Mouse (Mus musculus): ENCODE data around the gene Angptl7. TPM values are rescaled to one million over a fixed set of nuclear protein-coding genes. Genes with fewer than 3 reads are reported as not detected.

The Angptl7 gene
- polyA plus RNA-seq, 1 experiment from 2014 or later = 2.0 TPM

DNA sequence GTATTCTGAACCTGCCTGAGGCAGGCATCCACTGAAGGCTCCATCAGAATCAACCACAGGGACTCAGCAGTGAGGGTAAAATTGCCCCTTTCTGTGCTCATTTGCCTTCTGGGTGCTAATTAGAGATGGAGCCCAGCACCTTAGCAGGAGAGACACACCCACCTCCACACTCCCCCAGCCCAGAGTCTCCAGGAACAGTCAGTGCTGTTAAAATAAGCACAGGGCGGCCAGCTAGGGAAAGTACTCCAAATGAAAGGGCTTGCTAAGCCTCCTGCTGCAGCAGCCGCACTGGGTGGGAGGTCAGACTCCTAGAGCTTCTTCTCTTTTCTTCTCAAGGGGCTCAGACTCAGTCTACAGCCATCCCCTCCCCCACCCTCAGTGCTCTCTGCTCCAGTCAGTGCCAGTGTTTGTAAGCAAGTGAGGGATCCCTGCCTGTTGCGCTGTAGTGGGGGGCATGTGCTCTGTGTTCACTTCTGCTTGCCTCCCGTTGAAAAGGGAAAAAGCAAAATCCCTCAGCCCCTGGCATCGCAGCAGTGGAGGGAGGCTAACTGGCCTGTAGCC is 18.1 kb upstream of the Angptl7 start:
- no peaks in the 10 kb centered on the region for H3K9me3 ChIP-seq (ENCODE audit: low read length)
- no peak overlapping the region for H3K27ac ChIP-seq (ENCODE audit: low read length)
- peaks cover 40% of the 10 kb centered on the region for H3K36me3 ChIP-seq (ENCODE audit: insufficient read depth, low read length)
- no peak overlapping the region for H3K4me3 ChIP-seq (ENCODE audit: low read length)
- H3K9ac ChIP-seq (replicated peaks; ENCODE audit: low read length) = no peak overlapping the region
- H3K27me3 ChIP-seq (ENCODE audit: insufficient read depth, low read length) = no peaks in the 10 kb centered on the region
- 46% methylated on average over 5 of the region's 5 CpGs for WGBS
- no peak overlapping the region for H3K4me2 ChIP-seq (replicated peaks; ENCODE audit: low read depth, low read length)
- no peaks in the 10 kb centered on the region for H3K4me1 ChIP-seq (ENCODE audit: insufficient read depth, low read length)
- no peak for ATAC-seq (ENCODE audit: low FRiP score, low TSS enrichment)

DNA sequence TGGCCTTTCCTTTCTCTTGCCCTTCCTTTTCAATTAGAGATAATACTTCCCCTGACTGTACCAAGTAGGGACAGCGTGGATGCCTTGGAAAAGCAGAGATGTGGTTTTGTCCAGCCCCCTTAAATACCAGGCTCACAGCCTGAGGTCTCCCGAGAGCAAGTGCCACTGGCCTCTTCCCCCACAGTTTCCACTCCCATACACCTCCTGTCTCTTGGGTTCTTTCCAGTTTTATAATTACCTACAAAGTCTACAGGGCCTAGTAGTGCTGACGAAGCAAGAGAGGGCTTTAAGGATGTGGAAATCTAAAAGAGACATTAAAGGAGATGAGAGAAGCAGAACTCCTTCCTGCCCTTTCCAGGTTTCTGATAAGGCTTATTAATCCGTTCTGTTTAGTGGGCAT is 17.5 kb upstream of the Angptl7 start:
- Histone ChIP-seq H3K27ac (ENCODE audit: low read length) (no peak overlapping the region), H3K4me2 (replicated peaks; ENCODE audit: low read depth, low read length) (no peak overlapping the region), H3K9ac (replicated peaks; ENCODE audit: low read length) (no peak overlapping the region), H3K4me3 (ENCODE audit: low read length) (no peak overlapping the region), H3K36me3 (ENCODE audit: insufficient read depth, low read length) (peaks cover 43% of the 10 kb centered on the region), H3K4me1 (ENCODE audit: insufficient read depth, low read length) (no peaks in the 10 kb centered on the region), H3K9me3 (ENCODE audit: low read length) (no peaks in the 10 kb centered on the region), H3K27me3 (ENCODE audit: insufficient read depth, low read length) (no peaks in the 10 kb centered on the region)
- no peak for ATAC-seq (ENCODE audit: low FRiP score, low TSS enrichment)
- 64% methylated on average over 4 of the region's 4 CpGs for WGBS

DNA sequence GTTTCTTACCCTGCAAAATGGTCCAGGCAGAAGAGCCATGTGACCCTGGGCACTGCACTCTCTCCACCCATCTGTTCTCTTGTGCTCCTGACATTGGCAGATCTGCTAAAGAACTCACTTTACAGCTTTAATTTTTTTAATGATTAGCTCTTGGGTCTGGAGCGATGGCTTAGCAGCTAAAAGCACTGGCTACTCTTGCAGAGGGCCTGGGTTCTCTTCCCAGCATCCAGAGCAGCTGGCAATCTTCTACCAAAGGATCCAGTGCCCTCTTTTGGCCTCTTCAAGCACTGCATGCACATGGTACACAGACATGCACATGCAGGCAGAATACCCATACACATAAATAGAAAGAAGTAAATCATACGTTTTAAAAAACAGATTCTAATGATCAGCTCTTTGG is 15.1 kb upstream of the Angptl7 start:
- Histone ChIP-seq H3K9me3 (ENCODE audit: low read length) (no peaks in the 10 kb centered on the region), H3K4me2 (replicated peaks; ENCODE audit: low read depth, low read length) (no peak overlapping the region), H3K27me3 (ENCODE audit: insufficient read depth, low read length) (no peaks in the 10 kb centered on the region), H3K36me3 (ENCODE audit: insufficient read depth, low read length) (peaks cover 40% of the 10 kb centered on the region), H3K27ac (ENCODE audit: low read length) (no peak overlapping the region), H3K9ac (replicated peaks; ENCODE audit: low read length) (no peak overlapping the region), H3K4me1 (ENCODE audit: insufficient read depth, low read length) (no peaks in the 10 kb centered on the region), H3K4me3 (ENCODE audit: low read length) (no peak overlapping the region)
- ATAC-seq (ENCODE audit: low FRiP score, low TSS enrichment) = no peak
- WGBS = 91% methylated on average over 2 of the region's 2 CpGs

DNA sequence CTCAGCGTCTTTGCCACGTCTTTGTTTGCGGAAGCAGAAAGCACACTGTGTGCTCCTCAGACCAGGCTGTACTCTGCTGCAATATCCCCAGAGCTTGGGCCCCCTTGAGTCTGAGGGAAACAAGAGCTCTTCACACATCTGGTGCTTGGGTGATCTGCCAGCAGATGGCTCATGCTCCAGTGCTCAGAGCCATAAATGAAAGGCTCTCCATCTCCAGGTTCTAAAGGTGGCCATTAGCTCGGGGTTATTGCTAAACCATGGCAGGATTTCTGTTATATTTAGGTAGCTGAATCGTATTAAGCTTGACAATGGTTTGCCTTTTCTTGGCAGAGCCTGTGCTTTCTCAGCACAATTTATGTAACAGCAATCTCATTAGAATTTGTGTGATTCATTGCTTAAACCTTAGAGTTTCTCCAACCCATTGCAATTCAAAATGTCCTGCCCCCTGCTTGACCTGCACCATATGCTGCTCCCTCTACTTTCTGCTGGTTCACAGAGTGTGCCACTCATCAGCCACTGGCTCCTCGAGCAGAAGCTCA is 12.8 kb upstream of the Angptl7 start:
- 44% methylated on average over 6 of the region's 6 CpGs for WGBS
- H3K36me3 ChIP-seq (ENCODE audit: insufficient read depth, low read length) = peaks cover 44% of the 10 kb centered on the region

GRCm38 (mm10) chr4:148511334-148511733 is 11.1 kb upstream of the Angptl7 start:
- H3K4me2 ChIP-seq (replicated peaks; ENCODE audit: low read depth, low read length) = no peak overlapping the region
- 88% methylated on average over 4 of the region's 4 CpGs for WGBS
- peaks cover 5% of the 10 kb centered on the region for H3K9me3 ChIP-seq (ENCODE audit: low read length)
- no peak overlapping the region for H3K9ac ChIP-seq (replicated peaks; ENCODE audit: low read length)
- ATAC-seq (ENCODE audit: low FRiP score, low TSS enrichment) = no peak
- H3K27me3 ChIP-seq (ENCODE audit: insufficient read depth, low read length) = no peaks in the 10 kb centered on the region
- H3K27ac ChIP-seq (ENCODE audit: low read length) = no peak overlapping the region
- H3K4me3 ChIP-seq (ENCODE audit: low read length) = no peak overlapping the region
- H3K4me1 ChIP-seq (ENCODE audit: insufficient read depth, low read length) = no peaks in the 10 kb centered on the region
- peaks cover 36% of the 10 kb centered on the region for H3K36me3 ChIP-seq (ENCODE audit: insufficient read depth, low read length)

More for the DNA sequence above, 12.8 kb upstream of the Angptl7 start:
- Histone ChIP-seq H3K4me1 (ENCODE audit: insufficient read depth, low read length) (no peaks in the 10 kb centered on the region), H3K4me2 (replicated peaks; ENCODE audit: low read depth, low read length) (no peak overlapping the region), H3K9me3 (ENCODE audit: low read length) (peaks cover 5% of the 10 kb centered on the region), H3K27ac (ENCODE audit: low read length) (no peak overlapping the region), H3K27me3 (ENCODE audit: insufficient read depth, low read length) (no peaks in the 10 kb centered on the region), H3K4me3 (ENCODE audit: low read length) (no peak overlapping the region), H3K9ac (replicated peaks; ENCODE audit: low read length) (no peak overlapping the region)
- ATAC-seq (ENCODE audit: low FRiP score, low TSS enrichment) = no peak

DNA sequence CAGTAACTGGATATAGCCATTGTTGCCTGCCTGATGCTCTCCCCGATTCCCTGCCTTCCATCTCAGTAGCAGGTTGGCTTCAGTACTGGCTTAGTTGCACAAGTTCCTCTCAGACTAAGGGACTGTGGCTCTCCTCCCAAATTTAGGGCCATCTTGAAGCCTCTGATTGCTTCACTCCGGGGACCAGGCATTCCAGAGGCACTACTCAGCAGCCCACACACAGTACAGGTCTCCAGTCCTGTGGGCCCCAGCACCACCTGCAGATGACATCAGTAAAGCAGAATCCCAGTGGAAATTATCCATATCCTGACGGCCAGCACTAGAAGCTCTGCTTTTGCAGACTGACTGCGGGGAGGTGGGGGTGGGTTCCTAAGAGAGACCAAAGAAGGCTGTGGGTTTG is 10.4 kb upstream of the Angptl7 start:
- no peak overlapping the region for H3K4me3 ChIP-seq (ENCODE audit: low read length)
- H3K36me3 ChIP-seq (ENCODE audit: insufficient read depth, low read length) = peaks cover 36% of the 10 kb centered on the region
- 83% methylated on average over 4 of the region's 4 CpGs for WGBS
- no peaks in the 10 kb centered on the region for H3K4me1 ChIP-seq (ENCODE audit: insufficient read depth, low read length)
- no peak for ATAC-seq (ENCODE audit: low FRiP score, low TSS enrichment)
- no peaks in the 10 kb centered on the region for H3K27me3 ChIP-seq (ENCODE audit: insufficient read depth, low read length)
- no peak overlapping the region for H3K27ac ChIP-seq (ENCODE audit: low read length)
- H3K9me3 ChIP-seq (ENCODE audit: low read length) = peaks cover 5% of the 10 kb centered on the region
- no peak overlapping the region for H3K4me2 ChIP-seq (replicated peaks; ENCODE audit: low read depth, low read length)
- no peak overlapping the region for H3K9ac ChIP-seq (replicated peaks; ENCODE audit: low read length)

DNA sequence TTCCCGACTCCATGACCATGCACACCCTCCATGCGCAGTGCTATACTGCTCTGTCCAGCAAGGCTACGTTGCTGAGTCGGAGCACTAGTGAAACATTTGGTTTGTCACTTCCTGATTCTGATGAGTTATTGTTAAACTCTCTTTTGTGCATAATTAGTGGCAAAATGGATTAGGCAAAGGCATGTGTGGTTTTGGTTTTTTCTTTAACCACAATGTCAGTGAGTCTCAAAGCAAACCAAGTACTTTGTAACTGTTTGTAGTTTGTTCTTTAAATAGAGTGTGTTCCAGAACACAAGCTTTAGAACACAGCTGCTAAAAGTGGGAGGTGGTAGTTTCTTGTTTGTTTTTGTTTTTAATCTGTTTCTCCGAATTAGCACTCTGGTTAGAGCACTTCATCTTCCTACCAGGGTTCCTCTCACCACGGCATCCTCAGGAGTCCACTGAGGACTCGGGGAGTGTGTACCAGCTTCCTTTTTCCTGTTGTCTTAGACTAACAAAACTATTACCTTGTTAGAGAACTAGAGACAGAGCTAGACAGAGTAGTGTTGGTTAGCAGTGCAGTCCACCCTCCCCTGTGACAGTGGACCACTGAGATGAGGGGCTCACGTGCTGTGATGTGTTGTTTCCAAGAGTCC is 9.3 kb upstream of the Angptl7 start:
- Histone ChIP-seq H3K27ac (ENCODE audit: low read length) (no peak overlapping the region), H3K27me3 (ENCODE audit: insufficient read depth, low read length) (no peaks in the 10 kb centered on the region), H3K9me3 (ENCODE audit: low read length) (peaks cover 5% of the 10 kb centered on the region), H3K4me2 (replicated peaks; ENCODE audit: low read depth, low read length) (no peak overlapping the region), H3K4me1 (ENCODE audit: insufficient read depth, low read length) (peaks cover 2% of the 10 kb centered on the region; the same call in 1 of the 2 replicates), H3K9ac (replicated peaks; ENCODE audit: low read length) (no peak overlapping the region), H3K36me3 (ENCODE audit: insufficient read depth, low read length) (peaks cover 30% of the 10 kb centered on the region), H3K4me3 (ENCODE audit: low read length) (no peak overlapping the region)
- no peak for ATAC-seq (ENCODE audit: low FRiP score, low TSS enrichment)
- 82% methylated on average over 8 of the region's 8 CpGs for WGBS

DNA sequence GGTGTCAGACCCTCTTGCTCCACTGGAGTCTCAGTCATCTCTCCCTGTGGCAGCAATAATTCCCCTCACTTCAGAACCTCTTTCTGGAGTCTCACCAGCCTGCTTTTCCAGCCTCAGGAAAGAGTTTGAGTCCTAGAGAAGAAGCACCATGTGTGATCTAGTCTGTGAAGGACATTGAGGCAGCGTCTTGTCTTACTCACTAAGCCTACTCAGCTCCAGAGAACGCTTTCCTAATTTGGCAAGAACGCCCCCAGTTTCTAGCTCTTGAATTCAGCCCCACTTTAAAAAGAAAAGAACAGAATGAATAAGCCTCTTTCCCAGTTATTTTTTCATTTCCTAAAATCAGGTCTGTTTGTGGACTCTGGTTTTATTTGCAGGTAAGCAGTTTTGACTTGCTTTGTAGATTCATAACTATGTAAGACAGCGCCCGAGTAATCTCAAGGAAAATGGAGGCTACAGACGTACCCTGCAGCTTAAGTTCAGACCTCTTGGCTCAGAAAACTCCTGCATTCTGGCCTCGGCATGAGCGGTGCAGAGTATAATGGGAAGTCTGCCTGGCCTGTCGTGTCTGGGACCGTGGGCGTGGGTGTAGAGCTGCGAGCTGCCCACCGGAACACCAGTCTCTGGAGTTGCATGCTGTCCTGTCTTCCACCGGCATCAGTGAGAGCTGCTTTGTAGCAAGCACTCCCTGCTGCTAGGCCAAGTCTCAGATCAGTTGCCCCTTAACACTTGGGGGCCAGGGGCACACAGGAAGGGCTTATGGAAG is 8.0 kb upstream of the Angptl7 start:
- no peak for ATAC-seq (ENCODE audit: low FRiP score, low TSS enrichment)
- 92% methylated on average over 14 of the region's 14 CpGs for WGBS
- no peak overlapping the region for H3K9ac ChIP-seq (replicated peaks; ENCODE audit: low read length)

DNA sequence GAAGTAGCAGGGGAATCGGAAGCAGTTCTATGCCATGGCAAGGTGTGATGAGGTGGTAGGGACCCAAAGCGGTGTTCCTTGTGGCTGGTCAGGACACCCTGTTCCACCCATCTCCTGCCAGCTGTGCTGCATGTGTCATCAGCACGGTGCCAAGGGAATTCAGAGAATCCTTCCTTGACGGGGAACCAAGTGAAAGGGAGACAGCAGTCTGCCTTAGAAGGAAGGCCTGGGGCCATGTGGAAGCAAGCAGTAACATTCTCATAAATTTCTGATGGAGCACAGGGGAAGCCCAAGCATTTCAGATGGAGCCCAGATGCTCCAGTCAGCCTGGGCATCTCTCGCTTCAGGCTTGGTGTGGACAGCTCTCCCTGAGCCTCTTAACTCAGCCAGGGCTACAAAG is 7.3 kb upstream of the Angptl7 start:
- H3K4me1 ChIP-seq (ENCODE audit: insufficient read depth, low read length) = peaks cover 9% of the 10 kb centered on the region
- WGBS = 85% methylated on average over 5 of the region's 5 CpGs
- no peak overlapping the region for H3K4me2 ChIP-seq (replicated peaks; ENCODE audit: low read depth, low read length)
- no peak overlapping the region for H3K9ac ChIP-seq (replicated peaks; ENCODE audit: low read length)
- no peak overlapping the region for H3K4me3 ChIP-seq (ENCODE audit: low read length)
- ATAC-seq (ENCODE audit: low FRiP score, low TSS enrichment) = no peak
- peaks cover 30% of the 10 kb centered on the region for H3K36me3 ChIP-seq (ENCODE audit: insufficient read depth, low read length)
- no peaks in the 10 kb centered on the region for H3K27me3 ChIP-seq (ENCODE audit: insufficient read depth, low read length)
- peaks cover 5% of the 10 kb centered on the region for H3K9me3 ChIP-seq (ENCODE audit: low read length)
- no peak overlapping the region for H3K27ac ChIP-seq (ENCODE audit: low read length)

More for the DNA sequence above, 8.0 kb upstream of the Angptl7 start:
- Histone ChIP-seq H3K36me3 (ENCODE audit: insufficient read depth, low read length) (peaks cover 27% of the 10 kb centered on the region), H3K27me3 (ENCODE audit: insufficient read depth, low read length) (no peaks in the 10 kb centered on the region), H3K27ac (ENCODE audit: low read length) (no peak overlapping the region), H3K4me2 (replicated peaks; ENCODE audit: low read depth, low read length) (no peak overlapping the region), H3K4me1 (ENCODE audit: insufficient read depth, low read length) (peaks cover 9% of the 10 kb centered on the region), H3K9me3 (ENCODE audit: low read length) (peaks cover 5% of the 10 kb centered on the region), H3K4me3 (ENCODE audit: low read length) (no peak overlapping the region)
